16 mouse cellular contexts compared by ENCODE assay signal in genomic region chr11:63767631-63768250, GRCm38 (mm10).
"Had no signal": no experiment of that assay in that cellular context is flagged by ENCODE, and none has a peak within 500 bp of the region (broad histone marks: within the 10 kb centered on the region; RNA-seq: fewer than 3 reads in every experiment).

No protein-coding gene starts in this region.

- H3K27ac ChIP-seq: layer of hippocampus, adult 2 months; limb, embryonic 13.5 days; liver, embryonic 13.5 days; macrophage; midbrain, embryonic 15.5 days; neural tube, embryonic 12.5 days had no signal

- H3K9me3 ChIP-seq: liver, embryonic 13.5 days; midbrain, embryonic 15.5 days; neural tube, embryonic 12.5 days had no signal

- ATAC-seq: hindbrain, embryonic 16.5 days; inflammation-experienced regulatory T-cells, adult 6 months; midbrain, embryonic 15.5 days had no signal

- H3K4me3 ChIP-seq: layer of hippocampus, adult 2 months; limb, embryonic 13.5 days; liver, embryonic 13.5 days; megakaryocyte, embryonic 14.5 days; midbrain, embryonic 15.5 days; neural tube, embryonic 12.5 days had no signal

- DNase-seq: kidney, adult 18-20 months; kidney, postnatal 10 days; kidney, postnatal 4 days; left cerebral cortex, postnatal 4 days; liver, embryonic 13.5 days; thymus, adult 18-20 months; thymus, postnatal 14 days had no signal

- H3K4me1 ChIP-seq: limb, embryonic 13.5 days; liver, embryonic 13.5 days; megakaryocyte, embryonic 14.5 days; midbrain, embryonic 15.5 days; neural tube, embryonic 12.5 days had no signal

- H3K4me2 ChIP-seq: limb, embryonic 13.5 days; liver, embryonic 13.5 days; midbrain, embryonic 11.5 days; midbrain, embryonic 15.5 days; neural tube, embryonic 12.5 days had no signal

- H3K36me3 ChIP-seq: limb, embryonic 13.5 days; liver, embryonic 13.5 days; midbrain, embryonic 15.5 days; neural tube, embryonic 12.5 days had no signal

- H3K9ac ChIP-seq: limb, embryonic 13.5 days; liver, embryonic 13.5 days; midbrain, embryonic 15.5 days; neural tube, embryonic 12.5 days had no signal

- H3K27me3 ChIP-seq: liver, embryonic 13.5 days; megakaryocyte, embryonic 14.5 days; midbrain, embryonic 15.5 days; neural tube, embryonic 12.5 days had no signal
